Mouse (Mus musculus) lung, embryonic 16.5 days (tissue): ENCODE data around the gene Cers3. TPM values are rescaled to one million over a fixed set of nuclear protein-coding genes. Genes with fewer than 3 reads are reported as not detected.

Experiments used
- ATAC-seq: fragments of 200-750 bp; cut with Nextera tagmentation; 2 replicates; pipeline ENCODE4 v1.8.0; 2017; ENCODE audit warnings: low read depth, mild to moderate bottlenecking, moderate library complexity
- H3K27ac ChIP-seq: fragments of 300-500 bp; sonication (generic); 2 replicates; pipeline ENCODE4 v1.5.1; 2014; ENCODE audit warnings: mild to moderate bottlenecking, control low read depth, low read length
- H3K27me3 ChIP-seq: fragments of 300-500 bp; sonication (generic); 2 replicates; pipeline ENCODE4 v1.6.1; 2014; ENCODE audit warnings: low read depth, low read length, mixed read lengths; ENCODE audit not compliant: control insufficient read depth, insufficient read depth
- H3K36me3 ChIP-seq: fragments of 300-500 bp; sonication (generic); 2 replicates; pipeline ENCODE4 v1.6.1; 2014; ENCODE audit warnings: low read length; ENCODE audit not compliant: control insufficient read depth, insufficient read depth
- H3K4me1 ChIP-seq: fragments of 300-500 bp; sonication (generic); replicated peaks from 2 replicates; pipeline ENCODE4 v1.6.1; 2014; ENCODE audit warnings: low read length, mixed read lengths; ENCODE audit not compliant: control insufficient read depth, insufficient read depth
- H3K4me2 ChIP-seq: fragments of 300-500 bp; sonication (generic); 2 replicates; pipeline ENCODE4 v1.6.1; 2014; ENCODE audit warnings: low read depth, low read length, control low read depth
- H3K4me3 ChIP-seq: fragments of 300-500 bp; sonication (generic); 2 replicates; pipeline ENCODE4 v1.5.1; 2014; ENCODE audit warnings: mild to moderate bottlenecking, low read length, control low read depth
- H3K9ac ChIP-seq: fragments of 300-500 bp; sonication (generic); 2 replicates; pipeline ENCODE4 v1.6.1; 2014; ENCODE audit warnings: low read length, control low read depth
- H3K9me3 ChIP-seq: fragments of 300-500 bp; sonication (generic); 2 replicates; pipeline ENCODE4 v1.6.1; 2016; ENCODE audit warnings: low read length; ENCODE audit not compliant: control insufficient read depth
- WGBS: fragments of 180-500 bp; shearing (Covaris S2); extraction: QIAGEN DNeasy Blood & Tissue Kit; methylation state at CpG from one replicate; pipeline ENCODE4 v1.1.7; 2014; 5-methylcytosine and 5-hydroxymethylcytosine counted together
- polyA plus RNA-seq: library from polyadenylated mRNA; unstranded; fragments of >200 nt; fragmentation: Nextera tagmentation; extraction: Ambion mirVana; gene quantifications from 2 replicates; pipeline ENCODE4 v1.2.1, GENCODE M21; 2015

The Cers3 gene
- polyA plus RNA-seq, 1 experiment from 2014 or later = 5.4 TPM

DNA sequence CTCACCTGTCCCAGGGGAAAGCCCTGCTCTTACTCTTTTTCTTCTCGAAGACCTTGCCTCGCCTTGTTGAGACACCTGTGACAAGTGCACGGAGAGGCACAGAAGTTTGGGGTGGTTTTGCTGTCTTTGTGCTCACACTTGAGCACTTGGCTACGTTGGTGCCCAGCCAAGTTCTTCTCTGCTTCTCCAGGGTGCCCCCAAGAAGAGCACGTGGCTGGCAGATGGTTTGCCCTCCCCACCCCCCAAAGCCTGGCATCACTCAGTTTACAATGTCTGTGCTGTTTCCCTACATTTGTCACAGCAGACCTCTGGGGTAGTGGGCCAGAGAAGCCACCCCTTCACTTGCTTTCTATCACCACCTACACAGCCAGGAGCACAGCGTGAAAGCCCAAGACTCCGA, 97.9 kb downstream of the Cers3 start:
- peak overlapping the region; percentile 58; the same call in 1 of the 2 replicates for H3K27ac ChIP-seq
- no peaks in the 10 kb centered on the region for H3K27me3 ChIP-seq
- no peak overlapping the region for H3K9ac ChIP-seq
- H3K36me3 ChIP-seq = no peaks in the 10 kb centered on the region
- H3K4me1 ChIP-seq = peaks cover 13% of the 10 kb centered on the region
- 60% methylated on average over 7 of the region's 7 CpGs for WGBS
- ATAC-seq = no peak
- peak overlapping the region; percentile 98 for H3K4me2 ChIP-seq
- H3K4me3 ChIP-seq = peak overlapping the region; percentile 73
- no peaks in the 10 kb centered on the region for H3K9me3 ChIP-seq

DNA sequence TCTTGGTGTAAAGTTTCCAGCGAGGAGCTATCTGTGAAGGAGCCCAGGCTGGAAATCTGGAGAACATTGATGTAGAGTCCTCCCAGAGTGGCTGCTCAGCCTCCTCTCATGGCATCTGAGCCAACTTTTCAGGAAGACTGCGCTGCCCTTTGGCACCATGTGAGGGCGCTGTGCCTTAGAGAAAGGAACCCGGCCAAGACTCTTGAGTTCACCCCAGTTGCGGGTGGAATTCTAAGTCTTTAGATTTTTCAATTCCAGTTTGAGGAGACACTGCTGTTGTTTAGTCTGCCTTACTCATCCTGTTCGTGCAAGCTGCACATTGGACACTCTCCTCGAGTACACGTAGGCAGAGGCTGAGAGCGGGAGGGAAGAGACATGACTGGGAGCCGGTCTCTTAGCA, 98.7 kb downstream of the Cers3 start:
- Histone ChIP-seq H3K27ac (peak overlapping the region; percentile 87), H3K9me3 (no peaks in the 10 kb centered on the region), H3K36me3 (no peaks in the 10 kb centered on the region), H3K27me3 (no peaks in the 10 kb centered on the region), H3K4me3 (no peak overlapping the region; the same call in 1 of the 2 replicates), H3K9ac (no peak overlapping the region), H3K4me2 (peak overlapping the region; percentile 3; the same call in 1 of the 2 replicates), H3K4me1 (peaks cover 13% of the 10 kb centered on the region)
- WGBS = 29% methylated on average over 10 of the region's 10 CpGs
- ATAC-seq = peak; percentile 62

DNA sequence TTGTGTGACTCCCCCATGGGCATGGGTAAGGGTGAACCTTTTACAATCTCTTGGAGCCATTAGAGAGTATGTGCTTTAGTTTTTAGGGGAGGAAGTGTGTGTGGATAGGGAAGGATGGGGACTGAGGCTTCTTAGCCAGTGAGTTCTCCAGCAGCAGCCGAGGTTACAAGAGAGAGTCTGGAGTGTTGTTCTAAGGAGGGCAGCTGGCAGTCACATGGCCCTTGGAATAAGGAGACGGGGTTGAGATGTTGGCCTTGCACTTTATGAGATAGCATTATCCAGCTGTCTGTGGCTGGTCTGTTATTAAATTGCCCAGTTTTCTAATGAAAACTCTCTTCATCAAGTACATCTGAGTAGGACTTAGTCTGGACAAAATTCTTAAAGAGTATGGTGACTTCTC, 100.5 kb downstream of the Cers3 start:
- Histone ChIP-seq H3K27me3 (no peaks in the 10 kb centered on the region), H3K27ac (no peak overlapping the region; the same call in 1 of the 2 replicates), H3K4me1 (peaks cover 13% of the 10 kb centered on the region), H3K36me3 (no peaks in the 10 kb centered on the region), H3K4me2 (no peak overlapping the region), H3K9ac (no peak overlapping the region), H3K4me3 (no peak overlapping the region), H3K9me3 (no peaks in the 10 kb centered on the region)
- WGBS = 30% methylated on average over 2 of the region's 2 CpGs
- ATAC-seq = no peak

DNA sequence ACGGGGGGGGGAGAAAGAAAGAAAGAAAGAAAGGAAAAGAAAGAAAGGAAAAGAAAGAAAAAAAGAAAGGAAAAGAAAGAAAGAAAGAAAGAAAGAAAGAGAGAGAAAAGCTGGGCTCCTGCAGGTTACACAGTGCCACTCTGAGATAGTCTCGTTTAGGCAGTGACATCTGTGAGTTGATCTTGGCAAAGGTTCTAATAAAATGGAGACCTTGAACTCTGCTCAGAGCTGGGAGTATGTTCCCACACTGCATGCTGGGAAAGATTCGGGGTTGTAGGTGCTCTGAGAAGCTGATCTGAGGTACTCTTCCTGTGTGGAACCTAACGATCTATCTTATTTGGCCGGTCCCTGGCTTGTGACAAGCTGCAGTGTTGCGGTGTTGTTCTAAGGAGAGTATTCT, 103.3 kb downstream of the Cers3 start:
- Histone ChIP-seq H3K9ac (no peak overlapping the region), H3K4me2 (no peak overlapping the region), H3K4me1 (peaks cover 13% of the 10 kb centered on the region), H3K36me3 (peaks cover 2% of the 10 kb centered on the region; the same call in 1 of the 2 replicates), H3K9me3 (no peaks in the 10 kb centered on the region), H3K27ac (no peak overlapping the region), H3K27me3 (no peaks in the 10 kb centered on the region), H3K4me3 (no peak overlapping the region)
- 69% methylated on average over 6 of the region's 6 CpGs for WGBS
- no peak for ATAC-seq

DNA sequence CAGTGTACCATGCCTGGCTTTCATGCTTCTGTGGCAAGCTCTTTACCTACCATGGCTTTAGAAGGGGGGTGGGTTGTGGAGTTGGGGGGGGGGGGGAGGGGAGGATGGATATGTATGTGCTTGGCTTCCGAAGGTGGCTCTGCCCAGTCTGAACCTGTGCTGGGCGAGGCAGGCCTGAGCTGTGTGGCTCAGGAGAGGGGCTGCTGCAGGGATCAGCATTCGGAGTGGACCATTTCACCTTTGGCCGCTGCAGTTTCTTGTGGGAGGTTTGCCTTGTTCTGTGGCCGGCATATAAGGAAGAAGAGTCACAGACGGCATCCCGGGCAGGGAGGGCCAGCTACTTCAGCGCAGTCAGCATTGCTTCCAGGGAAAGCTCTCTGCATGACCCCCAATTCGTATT, 104.0 kb downstream of the Cers3 start:
- Histone ChIP-seq H3K36me3 (peaks cover 2% of the 10 kb centered on the region; the same call in 1 of the 2 replicates), H3K9ac (no peak overlapping the region), H3K4me3 (no peak overlapping the region), H3K4me1 (peaks cover 19% of the 10 kb centered on the region), H3K27me3 (no peaks in the 10 kb centered on the region), H3K27ac (no peak overlapping the region), H3K9me3 (no peaks in the 10 kb centered on the region), H3K4me2 (no peak overlapping the region)
- 71% methylated on average over 9 of the region's 9 CpGs for WGBS
- no peak for ATAC-seq

DNA sequence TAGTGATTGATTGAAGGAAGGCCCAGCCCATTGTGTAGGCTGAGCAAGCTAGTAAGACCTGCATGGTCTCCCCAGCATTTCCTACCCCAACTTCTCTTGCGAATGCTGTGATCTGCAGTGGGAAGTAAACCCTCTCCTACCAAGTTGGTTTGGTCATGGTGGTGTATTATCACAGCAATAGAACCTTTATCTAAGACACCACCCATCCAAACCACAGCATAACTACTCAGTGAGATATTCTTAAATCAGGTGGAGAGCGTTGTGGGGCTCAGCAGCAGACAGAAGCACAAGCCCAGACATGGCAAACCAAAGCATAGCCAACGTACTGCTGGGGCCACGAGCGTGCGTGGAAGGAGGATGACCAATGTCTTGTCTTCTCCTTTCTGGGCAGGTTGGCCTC, 106.0 kb downstream of the Cers3 start:
- no peak overlapping the region for H3K4me3 ChIP-seq
- peaks cover 7% of the 10 kb centered on the region; the same call in 1 of the 2 replicates for H3K4me1 ChIP-seq
- WGBS = 94% methylated on average over 6 of the region's 6 CpGs
- H3K36me3 ChIP-seq = peaks cover 4% of the 10 kb centered on the region
- no peaks in the 10 kb centered on the region for H3K27me3 ChIP-seq
- no peak for ATAC-seq
- H3K27ac ChIP-seq = no peak overlapping the region
- H3K4me2 ChIP-seq = no peak overlapping the region
- no peak overlapping the region for H3K9ac ChIP-seq
- no peaks in the 10 kb centered on the region for H3K9me3 ChIP-seq

DNA sequence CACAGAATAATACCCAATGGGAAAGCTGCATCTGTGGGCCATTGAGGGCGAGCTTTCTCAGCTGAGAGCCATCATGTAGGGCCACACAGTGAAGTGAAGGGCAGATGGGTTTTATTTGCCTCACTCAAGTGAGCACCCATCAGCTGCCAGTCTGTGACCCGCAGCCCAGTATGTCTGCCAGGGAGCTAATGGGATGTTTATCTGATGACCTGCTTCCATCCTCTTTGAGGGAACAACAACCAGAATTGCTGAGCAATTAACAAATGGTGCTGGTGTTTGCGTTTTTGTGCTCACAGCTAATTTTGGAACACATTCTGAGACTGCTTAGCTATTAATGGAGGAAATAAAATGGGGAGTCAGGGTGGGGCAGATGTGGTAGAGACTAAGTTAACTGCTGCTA, 108.9 kb downstream of the Cers3 start:
- H3K4me3 ChIP-seq = no peak overlapping the region
- 42% methylated on average over 3 of the region's 3 CpGs for WGBS
- H3K27me3 ChIP-seq = no peaks in the 10 kb centered on the region
- peaks cover 7% of the 10 kb centered on the region for H3K36me3 ChIP-seq
- no peak overlapping the region for H3K4me2 ChIP-seq
- H3K9me3 ChIP-seq = no peaks in the 10 kb centered on the region
- H3K27ac ChIP-seq = peak overlapping the region; percentile 73
- no peak overlapping the region for H3K9ac ChIP-seq
- H3K4me1 ChIP-seq = peaks cover 7% of the 10 kb centered on the region; the same call in 1 of the 2 replicates
- peak; percentile 87 for ATAC-seq

DNA sequence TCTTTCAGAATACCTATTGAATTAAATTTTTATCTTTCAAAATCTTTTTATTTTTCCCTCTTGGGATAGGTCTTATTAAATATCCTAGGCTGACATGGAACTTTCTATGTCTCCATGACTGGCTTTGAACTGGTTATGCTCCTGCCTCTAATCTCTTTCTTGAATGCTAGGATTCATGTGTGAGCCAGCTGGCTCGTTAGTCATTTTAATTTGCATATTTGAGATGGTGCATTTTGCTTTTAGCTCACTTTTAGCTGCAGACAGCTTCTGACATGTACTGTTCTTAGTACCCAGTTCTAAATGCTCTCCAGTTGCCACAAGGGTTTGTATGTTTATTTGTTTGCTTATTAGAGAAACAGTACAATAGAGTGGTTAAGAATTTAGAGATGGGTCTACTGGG, 114.3 kb downstream of the Cers3 start:
- Histone ChIP-seq H3K4me2 (no peak overlapping the region), H3K9me3 (no peaks in the 10 kb centered on the region), H3K4me1 (peaks cover 2% of the 10 kb centered on the region), H3K9ac (no peak overlapping the region), H3K36me3 (peaks cover 4% of the 10 kb centered on the region; the same call in 1 of the 2 replicates), H3K4me3 (no peak overlapping the region), H3K27ac (peak overlapping the region; percentile 69), H3K27me3 (no peaks in the 10 kb centered on the region)
- WGBS = 78% methylated on average over 1 of the region's 1 CpGs
- no peak for ATAC-seq

DNA sequence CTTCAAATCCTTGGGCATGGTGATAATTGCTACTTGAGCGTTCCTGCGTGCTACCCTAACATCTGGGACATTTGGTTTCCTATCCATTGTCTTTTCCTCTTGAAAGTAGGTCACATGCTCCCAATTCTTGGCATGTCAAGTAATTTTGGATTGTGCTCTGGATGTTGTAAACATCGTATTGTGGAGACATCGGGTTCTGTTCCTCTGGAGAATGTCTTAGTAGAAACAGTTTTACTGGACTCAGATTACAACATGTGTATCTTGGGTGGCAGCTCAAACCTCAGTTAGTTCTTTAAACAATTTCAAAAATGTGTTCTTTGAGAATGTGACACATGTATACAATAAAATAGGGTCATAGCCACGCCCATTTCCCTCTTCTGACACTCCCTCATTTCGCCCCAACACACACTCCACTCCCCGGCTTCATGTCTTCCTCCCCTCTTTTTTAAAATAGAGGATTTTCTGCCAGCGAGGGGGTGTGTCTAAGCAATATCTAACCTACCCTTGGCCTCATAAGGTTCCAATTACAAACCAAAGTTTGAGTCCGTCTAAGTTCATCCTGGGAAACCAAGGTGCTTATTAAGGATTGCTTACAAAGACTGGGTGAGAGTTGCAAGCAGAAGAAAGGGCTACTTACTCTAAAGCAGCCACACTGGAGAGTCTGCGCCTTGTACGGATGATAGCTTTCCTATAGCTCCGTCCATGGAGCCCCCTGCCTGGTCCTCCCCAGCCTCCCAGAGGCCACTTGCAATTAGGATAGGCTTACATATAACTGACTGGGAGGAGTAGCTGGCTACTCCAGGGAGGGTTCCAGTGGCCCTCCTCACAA, 115.2 kb downstream of the Cers3 start:
- H3K9me3 ChIP-seq = no peaks in the 10 kb centered on the region
- no peaks in the 10 kb centered on the region for H3K27me3 ChIP-seq
- ATAC-seq = peak; percentile 91
- H3K27ac ChIP-seq = peak overlapping the region; percentile 74
- peaks cover 2% of the 10 kb centered on the region for H3K4me1 ChIP-seq
- peaks cover 4% of the 10 kb centered on the region; the same call in 1 of the 2 replicates for H3K36me3 ChIP-seq
- H3K9ac ChIP-seq = no peak overlapping the region
- no peak overlapping the region for H3K4me3 ChIP-seq
- 37% methylated on average over 12 of the region's 12 CpGs for WGBS
- no peak overlapping the region for H3K4me2 ChIP-seq
